Mouse (Mus musculus) CH12F3 (cell line): ENCODE measurements around the gene Vmac.

Source experiments
- in situ Hi-C: fragments of 300-500 bp; cut with MboI; formaldehyde crosslinking; loops from 2 replicates; pipeline ENCODE4 v1.14.3; 2020; ENCODE audit warnings: low sequenced_read_pairs

Vmac gene

GRCm38 (mm10) chr17:56740118-56740787 is 22.4 kb upstream of the Vmac start:
- in situ Hi-C loops: no loop called here

- in situ Hi-C loops: no loop called here
Measured at GRCm38 (mm10) chr17:56738221-56738620, 20.4 kb upstream of the Vmac start.

GRCm38 (mm10) chr17:56736534-56736933 is 18.7 kb upstream of the Vmac start:
- in situ Hi-C loops: no loop called here

- in situ Hi-C loops: no loop called here
Measured at GRCm38 (mm10) chr17:56729656-56730055, 11.8 kb upstream of the Vmac start.

GRCm38 (mm10) chr17:56729151-56729550 is 11.3 kb upstream of the Vmac start:
- in situ Hi-C loops: no loop called here

- in situ Hi-C loops: no loop called here
Measured at GRCm38 (mm10) chr17:56728117-56728516, 10.3 kb upstream of the Vmac start.

- in situ Hi-C loops: no loop called here
Measured at GRCm38 (mm10) chr17:56727659-56728058, 9.8 kb upstream of the Vmac start.

- in situ Hi-C loops: no loop called here
Measured at GRCm38 (mm10) chr17:56727029-56727649, 9.3 kb upstream of the Vmac start.

- in situ Hi-C loops: no loop called here
Measured at GRCm38 (mm10) chr17:56723419-56724161, 5.8 kb upstream of the Vmac start.

- in situ Hi-C loops: no loop called here
Measured at GRCm38 (mm10) chr17:56722441-56722840, 4.6 kb upstream of the Vmac start.

GRCm38 (mm10) chr17:56716655-56717362 is 1.0 kb downstream of the Vmac start:
- in situ Hi-C loops: no loop called here

- in situ Hi-C loops: no loop called here
Measured at GRCm38 (mm10) chr17:56715914-56716654, 1.7 kb downstream of the Vmac start.

GRCm38 (mm10) chr17:56715360-56715759 is 2.5 kb downstream of the Vmac start:
- in situ Hi-C loops: no loop called here

- in situ Hi-C loops: no loop called here
Measured at GRCm38 (mm10) chr17:56709708-56710107, 8.1 kb downstream of the Vmac start.

GRCm38 (mm10) chr17:56708692-56709091 is 9.1 kb downstream of the Vmac start:
- in situ Hi-C loops: no loop called here

- in situ Hi-C loops: no loop called here
Measured at GRCm38 (mm10) chr17:56706515-56706914, 11.3 kb downstream of the Vmac start.

GRCm38 (mm10) chr17:56703038-56703437 is 14.8 kb downstream of the Vmac start:
- in situ Hi-C loops: no loop called here

GRCm38 (mm10) chr17:56700451-56700850 is 17.4 kb downstream of the Vmac start:
- in situ Hi-C loops: no loop called here

GRCm38 (mm10) chr17:56693851-56694310 is 23.9 kb downstream of the Vmac start:
- in situ Hi-C loops: no loop called here

- in situ Hi-C loops: no loop called here
Measured at GRCm38 (mm10) chr17:56693395-56693794, 24.4 kb downstream of the Vmac start.

- in situ Hi-C loops: no loop called here
Measured at GRCm38 (mm10) chr17:56688689-56689088, 29.1 kb downstream of the Vmac start.
